In genomic region chr9:111448976-111449375, GRCm38 (mm10) we compare ENCODE assay signal across 13 mouse cellular contexts. TPM values are rescaled to one million over a fixed set of nuclear protein-coding genes. Genes with fewer than 3 reads are reported as not detected.
"Had no signal": no experiment of that assay in that cellular context is flagged by ENCODE, and none has a peak within 500 bp of the region (broad histone marks: within the 10 kb centered on the region; RNA-seq: fewer than 3 reads in every experiment).

No protein-coding gene starts in this region.

- ATAC-seq: hindbrain, embryonic 16.5 days; midbrain, embryonic 13.5 days had no signal

- H3K9me3 ChIP-seq: limb, embryonic 15.5 days; midbrain, embryonic 13.5 days; neural tube, embryonic 15.5 days had no signal

- H3K27ac ChIP-seq: limb, embryonic 15.5 days; liver, embryonic 14.5 days; midbrain, embryonic 13.5 days; neural tube, embryonic 15.5 days; stomach, postnatal 0 days had no signal

- H3K36me3 ChIP-seq: limb, embryonic 15.5 days; midbrain, embryonic 13.5 days; neural tube, embryonic 15.5 days had no signal

- H3K4me1 ChIP-seq: limb, embryonic 15.5 days; midbrain, embryonic 13.5 days had no signal

- H3K4me3 ChIP-seq: limb, embryonic 15.5 days; midbrain, embryonic 13.5 days; myocyte; neural tube, embryonic 15.5 days had no signal

- H3K27me3 ChIP-seq: limb, embryonic 15.5 days; midbrain, embryonic 13.5 days; neural tube, embryonic 15.5 days had no signal

- H3K9ac ChIP-seq: limb, embryonic 15.5 days; liver, embryonic 14.5 days; midbrain, embryonic 13.5 days; neural tube, embryonic 15.5 days had no signal

- H3K4me2 ChIP-seq: limb, embryonic 15.5 days; midbrain, embryonic 13.5 days; neural tube, embryonic 15.5 days had no signal

- DNase-seq: layer of hippocampus, adult 9-11 months; layer of hippocampus, postnatal 36 days; lung, adult 18-20 months; right cerebral cortex, adult 18-20 months; right cerebral cortex, postnatal 25 days had no signal

RNA-seq across cellular contexts. Expression of gene Dclk3, which starts 10.1 kb away (rescaled TPM):
- total RNA-seq: megakaryocyte-erythroid progenitor cell, adult 5-6 weeks had no signal
- polyA plus RNA-seq: myocyte had no signal
